Mouse (Mus musculus) adrenal gland, postnatal 25 days (tissue): Measurements from ENCODE around the gene Rtn3. TPM values are rescaled to one million over a fixed set of nuclear protein-coding genes. Genes with fewer than 3 reads are reported as not detected.
A peak's percentile ranks its signal among the peaks of the same experiment; 100 is the strongest.
"Not testable (repeated sequence)": the region's sequence is repeated elsewhere in the genome, so short reads cannot be mapped to it uniquely, and the experiment has no call there.

Experiments
- DNase-seq: peaks from one replicate; pipeline ENCODE4 v3.0.0; 2021; ENCODE audit warnings: mixed read lengths
- total RNA-seq: library from RNA; stranded (reverse); gene quantifications from 2 replicates; pipeline ENCODE4 v1.2.3, GENCODE M21; 2021

Rtn3 gene
- total RNA-seq, 1 experiment from 2014 or later: 131 TPM

DNA sequence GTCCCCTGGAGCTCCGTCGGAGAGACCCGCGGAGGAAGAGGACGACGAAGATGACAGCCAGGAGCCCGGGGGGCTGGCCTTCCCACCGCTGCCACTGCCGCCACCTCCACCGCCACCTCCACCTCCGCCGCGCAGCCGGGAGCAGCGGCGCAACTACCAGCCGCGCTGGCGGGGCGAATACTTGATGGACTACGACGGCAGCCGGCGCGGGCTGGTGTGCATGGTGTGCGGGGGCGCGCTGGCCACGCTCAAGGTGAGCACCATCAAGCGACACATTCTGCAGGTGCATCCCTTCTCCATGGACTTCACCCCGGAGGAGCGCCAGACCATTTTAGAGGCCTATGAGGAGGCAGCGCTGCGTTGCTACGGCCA is 60.4 kb downstream of the Rtn3 start:
- DNase-seq: no peak

DNA sequence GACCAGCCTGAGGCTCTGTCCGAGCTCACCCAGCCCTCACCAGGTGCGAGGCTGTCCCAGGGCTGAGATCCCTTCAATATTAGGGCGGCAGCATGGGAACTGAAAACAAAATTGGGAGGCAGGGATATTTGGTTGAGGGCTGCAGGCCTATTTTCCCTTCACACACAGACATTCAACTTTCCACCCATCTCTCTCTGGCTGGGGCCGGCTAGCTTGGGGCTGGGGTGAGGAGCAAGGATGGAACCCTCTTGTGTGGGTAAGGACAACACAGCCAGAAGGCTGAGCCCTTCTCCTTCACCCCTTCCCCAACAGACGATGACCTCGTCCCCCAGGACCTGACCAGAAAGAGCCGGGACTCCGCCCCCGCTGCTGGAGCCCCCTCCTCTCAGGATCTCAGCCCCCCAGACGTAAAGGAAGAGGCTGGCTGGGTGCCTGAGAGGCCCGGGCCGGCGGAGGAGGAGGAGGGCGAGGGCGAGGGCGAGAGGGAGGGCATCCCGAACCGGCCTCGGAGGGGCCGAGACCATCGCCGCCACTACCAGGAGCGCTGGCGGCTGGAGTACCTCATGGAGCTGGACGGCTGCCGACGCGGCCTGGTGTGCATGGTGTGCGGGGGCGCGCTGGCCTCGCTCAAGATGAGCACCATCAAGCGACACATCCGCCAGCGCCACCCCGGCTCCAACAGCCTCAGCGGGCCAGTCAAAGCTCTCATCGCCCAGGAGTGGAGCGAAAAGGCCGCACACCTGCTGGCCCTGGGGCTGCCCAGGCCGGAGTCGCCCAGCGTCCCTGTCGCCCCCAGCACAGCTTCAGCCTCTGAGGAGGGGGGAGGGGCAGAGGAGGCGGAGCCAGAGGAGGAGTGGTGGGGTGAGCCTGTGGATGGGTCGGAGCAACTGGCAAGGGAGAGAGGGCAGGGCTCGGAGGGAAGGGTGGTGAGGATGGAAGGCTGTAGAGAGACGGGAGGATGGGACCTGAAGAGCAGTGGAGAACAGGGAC is 61.2 kb downstream of the Rtn3 start:
- peak; percentile 72 for DNase-seq

DNA sequence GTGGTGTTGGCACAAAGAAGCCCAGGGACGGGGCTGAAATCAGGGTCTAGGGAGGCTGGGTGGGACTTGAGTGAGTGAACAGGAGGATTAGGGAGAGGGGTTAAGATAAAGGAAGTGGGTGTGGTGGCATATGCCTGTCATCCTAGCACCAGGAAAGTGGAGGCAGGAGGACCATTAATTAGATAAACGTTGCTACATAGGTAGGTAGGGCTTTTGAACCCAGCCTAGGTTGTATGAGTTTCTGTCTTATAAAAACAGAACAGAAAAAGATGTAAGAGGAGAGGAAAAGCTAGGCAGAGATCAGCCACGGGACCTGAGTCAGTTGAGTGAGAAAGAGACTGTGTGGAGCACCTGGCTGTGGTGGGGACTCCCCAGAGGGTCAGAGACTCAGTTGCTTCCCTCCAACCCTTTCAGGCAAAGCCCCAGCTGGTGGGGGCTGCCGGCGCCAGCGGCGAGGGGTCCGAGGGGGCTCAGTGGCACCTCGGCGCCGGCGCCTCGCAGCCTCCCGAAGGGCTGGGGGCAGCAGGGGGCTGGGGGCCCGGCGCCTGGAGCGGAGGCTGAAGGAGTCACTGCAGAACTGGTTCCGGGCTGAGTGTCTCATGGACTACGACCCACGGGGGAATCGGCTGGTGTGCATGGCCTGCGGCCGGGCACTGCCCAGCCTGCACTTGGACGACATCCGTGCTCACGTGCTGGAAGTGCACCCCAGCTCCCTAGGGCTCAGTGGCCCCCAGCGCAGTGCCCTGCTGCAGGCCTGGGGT is 62.1 kb downstream of the Rtn3 start:
- peak; percentile 33 for DNase-seq

DNA sequence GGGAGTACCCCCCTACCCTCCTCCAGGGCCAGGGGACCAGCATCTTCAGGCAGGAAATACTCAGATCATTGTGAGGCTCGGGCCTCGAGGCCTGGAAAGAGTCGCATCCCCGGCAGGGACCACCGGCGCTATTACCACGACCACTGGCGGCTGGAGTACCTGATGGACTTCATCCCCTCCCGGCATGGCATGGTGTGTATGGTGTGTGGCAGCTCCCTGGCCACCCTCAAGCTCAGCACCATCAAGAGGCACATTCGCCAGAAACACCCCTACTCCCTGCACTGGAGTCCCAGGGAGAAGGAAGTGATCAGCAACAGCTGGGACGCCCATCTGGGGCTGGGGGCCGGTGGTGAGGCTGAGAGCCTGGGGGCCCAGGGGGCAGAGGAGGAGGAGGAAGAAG is 63.0 kb downstream of the Rtn3 start:
- no peak for DNase-seq

DNA sequence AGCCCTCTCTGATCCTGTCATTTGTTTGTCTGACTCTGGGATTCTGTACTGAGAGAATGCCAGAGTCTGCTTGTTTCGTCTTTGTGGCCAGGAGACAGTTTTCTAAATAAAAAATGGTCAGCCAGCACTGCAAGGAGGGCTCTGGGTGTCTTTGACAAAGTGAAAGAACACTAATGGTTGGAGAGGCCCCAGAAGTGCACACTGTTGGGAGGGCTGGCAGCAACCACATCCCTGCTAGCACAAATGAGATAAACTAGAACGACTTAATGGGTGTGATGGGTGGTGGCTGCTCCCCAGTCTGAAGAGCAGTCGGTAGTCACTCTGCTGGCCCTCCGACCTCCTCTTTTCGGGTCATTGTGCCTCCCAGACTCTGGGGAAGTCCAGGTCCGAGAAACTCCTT is 63.9 kb downstream of the Rtn3 start:
- no peak for DNase-seq

DNA sequence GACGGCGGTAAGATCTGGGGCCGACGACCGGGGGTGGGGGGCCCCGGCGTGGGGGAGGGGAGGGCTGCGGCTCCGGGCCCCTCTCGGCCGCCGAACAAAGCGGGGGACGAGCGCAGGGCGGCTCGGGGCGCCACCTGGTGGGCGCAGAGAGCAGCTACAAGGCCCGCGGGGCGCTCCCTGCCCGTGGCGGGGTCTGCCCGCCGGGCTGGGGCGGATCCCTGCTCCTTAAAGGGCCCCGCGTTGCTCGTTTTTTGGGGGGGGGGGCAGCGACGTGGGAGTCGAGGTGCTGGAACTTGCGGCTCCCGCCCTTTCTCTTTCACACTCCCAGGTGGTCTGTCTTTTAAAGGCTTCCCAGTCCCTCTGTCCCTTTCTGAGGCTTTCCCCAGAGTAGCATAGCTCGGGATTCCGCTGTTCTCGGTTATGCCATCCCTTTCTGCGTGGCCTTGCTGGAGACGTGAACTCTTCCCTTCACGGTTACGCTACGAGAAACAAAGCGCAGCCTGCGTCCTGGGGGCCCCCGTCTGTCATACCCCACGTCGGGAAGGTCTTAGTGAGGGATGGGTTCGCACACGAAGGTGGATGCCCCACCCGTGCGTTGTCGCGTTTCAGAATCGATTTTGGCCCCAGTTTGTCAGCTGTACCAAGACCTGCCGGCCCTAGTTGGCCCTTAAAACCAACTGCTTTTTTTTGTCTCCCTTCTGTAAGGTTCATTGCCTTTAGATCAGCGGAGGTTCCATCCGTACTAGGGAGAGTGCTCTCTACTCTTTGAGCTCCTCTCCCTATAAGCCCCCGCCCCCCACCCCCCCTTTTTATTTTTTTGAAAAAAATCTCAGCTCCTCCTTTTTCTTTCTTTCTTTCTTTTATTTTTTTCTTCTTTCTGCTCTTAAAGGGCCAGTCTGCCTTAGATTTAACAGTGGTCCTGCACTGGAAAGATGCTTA is 64.9 kb downstream of the Rtn3 start:
- DNase-seq: peak; percentile 86

DNA sequence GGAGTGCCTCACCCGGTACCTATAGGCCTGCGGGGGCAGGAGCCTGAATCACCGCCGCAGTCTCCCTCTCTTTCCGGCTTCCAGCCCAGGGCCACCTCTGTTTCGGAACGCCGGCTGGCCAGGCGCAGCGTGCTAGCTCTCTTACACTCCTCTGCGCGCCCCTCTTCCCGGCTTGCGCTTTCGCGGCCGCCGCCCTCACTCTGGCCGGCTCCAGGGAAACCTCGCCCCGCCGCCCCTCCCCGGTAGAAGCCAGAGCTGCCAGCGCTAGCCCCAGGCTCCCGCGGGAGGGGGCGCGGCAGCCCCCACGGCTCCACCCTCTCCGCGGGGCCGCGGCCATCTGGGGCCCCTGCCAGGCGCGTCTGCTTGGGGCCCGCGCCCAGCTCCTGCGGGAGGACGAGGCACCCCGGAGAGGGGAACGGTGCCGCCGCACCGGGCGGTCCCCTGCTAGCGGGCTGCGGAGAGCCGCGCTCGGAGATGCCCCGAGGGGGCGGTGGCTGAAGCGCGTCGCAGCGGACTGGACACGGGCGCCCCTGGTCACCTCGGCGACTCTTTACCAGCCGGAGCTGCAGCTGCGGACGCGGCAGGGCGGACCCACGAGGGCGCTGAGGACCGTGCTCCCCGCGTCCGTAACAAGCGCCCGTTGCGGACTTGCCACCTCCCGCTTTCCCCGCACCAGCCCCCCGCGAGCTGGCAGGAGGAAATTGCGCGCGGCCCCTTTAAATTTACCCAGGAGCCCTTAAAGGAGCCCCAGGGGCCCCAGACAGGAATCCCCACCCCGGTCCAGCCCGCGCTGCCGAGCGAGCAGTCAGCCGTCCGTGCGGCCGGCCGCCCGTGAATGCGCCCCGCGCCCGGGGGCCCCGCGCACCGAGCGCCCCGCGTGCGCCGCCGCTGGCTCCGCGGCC is 66.0 kb downstream of the Rtn3 start, which contains the start of gene 2700081O15Rik:
Gene 2700081O15Rik, plus strand, starts transcription at position 792 of the 902 bp plus-strand sequence.
- DNase-seq: peak; percentile 84

DNA sequence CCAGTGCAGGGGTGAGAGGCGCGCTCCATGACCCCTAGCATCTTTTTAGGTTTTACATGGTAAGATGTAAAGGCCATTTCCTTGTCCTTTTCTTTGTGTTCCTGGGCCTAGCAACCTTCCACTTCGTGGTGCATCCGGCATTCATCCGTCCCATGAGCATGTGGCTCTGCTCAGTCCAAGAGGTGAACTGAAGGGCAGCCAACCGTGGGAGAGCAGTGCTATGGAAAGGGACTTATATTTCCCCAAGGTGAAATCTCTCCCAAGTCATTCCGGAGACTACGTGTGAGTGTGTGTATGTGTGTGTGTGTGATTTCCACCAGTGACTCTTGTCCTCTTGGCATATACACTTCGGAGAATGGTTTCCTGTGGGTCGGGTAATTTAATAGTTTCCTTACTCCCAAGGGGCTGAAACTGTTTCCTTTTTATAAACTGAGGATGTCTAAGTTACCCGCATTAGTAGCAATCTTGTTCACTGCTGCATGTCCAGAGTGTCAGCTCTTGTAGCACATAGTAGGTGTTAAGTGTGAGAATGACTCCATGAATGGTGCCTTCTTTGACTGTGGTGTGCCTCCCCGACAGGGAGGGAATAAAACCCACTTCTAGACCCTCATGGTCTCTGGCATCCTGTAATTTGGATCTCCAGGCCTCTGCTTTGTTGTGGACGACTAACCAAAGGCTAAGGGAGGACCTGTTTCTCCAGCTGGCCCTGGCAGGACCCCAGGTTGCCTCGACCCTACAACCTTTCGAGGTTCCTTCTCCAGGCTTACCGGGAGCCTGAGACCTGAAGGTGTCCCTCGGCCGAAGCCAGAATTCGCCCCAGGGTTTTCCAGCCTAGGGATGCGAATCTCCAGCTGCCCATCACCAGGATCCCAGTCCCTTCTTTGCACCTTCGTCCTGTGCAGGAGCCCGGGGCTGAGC is 66.9 kb downstream of the Rtn3 start:
- no peak for DNase-seq

DNA sequence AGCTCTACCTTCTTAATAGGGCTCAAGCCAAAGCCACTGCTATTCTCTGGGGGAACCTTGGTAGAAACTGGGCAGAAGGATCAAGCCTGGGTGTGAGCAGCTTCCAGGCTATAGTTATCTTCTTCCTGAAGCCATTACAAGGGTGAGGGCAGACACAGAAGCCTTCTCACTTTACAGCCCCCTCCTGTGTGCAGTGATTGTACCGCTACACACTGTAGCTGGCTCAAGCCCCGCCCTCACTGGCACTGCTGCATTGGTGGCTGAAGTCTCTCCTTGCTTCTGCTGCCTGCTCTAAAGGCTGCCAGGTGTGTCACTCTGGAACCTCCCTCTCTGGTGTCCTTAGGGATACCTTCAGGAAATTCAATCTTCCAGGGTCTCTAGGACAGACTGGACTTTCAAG is 70.7 kb downstream of the Rtn3 start:
- DNase-seq: no peak

DNA sequence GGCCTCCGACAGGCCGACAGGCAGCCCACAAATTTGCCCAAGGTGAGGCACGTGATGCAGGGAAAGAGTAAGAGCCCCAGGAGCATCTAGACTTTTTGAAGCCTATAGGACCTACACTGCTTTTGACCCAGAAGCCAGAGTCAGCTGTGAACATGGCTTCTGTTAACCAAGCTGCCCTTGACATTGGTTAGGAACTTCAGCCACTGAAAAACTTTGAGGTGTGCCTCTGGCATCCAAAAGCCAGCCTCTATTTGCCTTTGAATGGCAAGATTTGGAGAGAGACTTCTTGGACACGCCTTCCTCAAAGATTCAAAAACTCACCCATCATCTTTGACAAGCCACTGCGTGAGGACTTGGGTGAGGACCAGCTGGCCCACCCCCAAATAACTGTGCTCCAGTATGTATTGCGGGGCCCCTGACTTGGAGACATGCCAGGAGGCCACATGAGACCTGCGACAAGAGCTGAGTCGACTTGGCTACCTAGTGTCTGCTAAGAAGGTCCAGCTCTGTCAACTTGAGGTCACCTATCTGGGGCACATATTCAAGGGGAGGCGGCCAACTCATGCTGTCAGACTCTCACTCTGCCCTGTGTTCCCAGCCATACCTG is 78.4 kb downstream of the Rtn3 start:
- DNase-seq: no peak

DNA sequence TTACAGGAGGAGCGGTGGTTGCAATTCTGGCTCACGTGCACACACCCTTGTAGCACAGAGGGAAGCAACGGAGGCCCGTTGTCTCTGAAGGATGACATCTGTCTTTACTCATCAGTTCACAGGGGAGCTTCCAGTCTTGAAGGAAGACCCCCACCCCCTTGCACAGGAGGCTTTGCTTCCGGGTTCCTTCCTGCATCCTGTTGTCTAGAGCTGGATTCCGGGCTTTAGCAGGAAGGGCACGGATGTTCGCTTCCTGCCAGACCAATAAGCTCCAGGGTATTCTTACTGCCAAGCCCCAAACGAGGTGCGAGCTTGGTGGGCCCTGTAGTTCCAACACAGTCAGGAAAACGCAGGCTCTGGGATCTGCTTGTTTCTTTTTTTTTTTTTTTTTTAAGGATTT is 82.4 kb downstream of the Rtn3 start:
- peak; percentile 8 for DNase-seq

DNA sequence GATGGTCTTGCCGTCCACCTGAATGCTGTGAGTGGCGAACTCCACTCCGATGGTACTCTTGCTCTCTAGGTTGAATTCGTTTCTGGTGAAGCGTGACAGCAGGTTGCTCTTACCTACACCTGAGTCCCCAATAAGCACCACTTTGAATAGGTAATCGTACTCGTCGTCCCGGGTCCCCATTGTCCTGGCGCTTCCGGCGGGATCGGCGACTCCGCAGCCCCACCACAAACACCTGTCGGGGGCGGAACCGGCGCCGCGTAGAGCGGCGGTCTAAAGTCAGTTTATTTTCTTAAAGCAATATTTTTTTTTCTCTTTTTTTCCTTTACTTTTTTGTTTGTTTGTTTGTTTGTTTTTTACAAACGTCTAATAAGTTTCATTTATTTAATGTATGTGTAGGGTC is 84.2 kb downstream of the Rtn3 start:
- not testable (repeated sequence) for DNase-seq

DNA sequence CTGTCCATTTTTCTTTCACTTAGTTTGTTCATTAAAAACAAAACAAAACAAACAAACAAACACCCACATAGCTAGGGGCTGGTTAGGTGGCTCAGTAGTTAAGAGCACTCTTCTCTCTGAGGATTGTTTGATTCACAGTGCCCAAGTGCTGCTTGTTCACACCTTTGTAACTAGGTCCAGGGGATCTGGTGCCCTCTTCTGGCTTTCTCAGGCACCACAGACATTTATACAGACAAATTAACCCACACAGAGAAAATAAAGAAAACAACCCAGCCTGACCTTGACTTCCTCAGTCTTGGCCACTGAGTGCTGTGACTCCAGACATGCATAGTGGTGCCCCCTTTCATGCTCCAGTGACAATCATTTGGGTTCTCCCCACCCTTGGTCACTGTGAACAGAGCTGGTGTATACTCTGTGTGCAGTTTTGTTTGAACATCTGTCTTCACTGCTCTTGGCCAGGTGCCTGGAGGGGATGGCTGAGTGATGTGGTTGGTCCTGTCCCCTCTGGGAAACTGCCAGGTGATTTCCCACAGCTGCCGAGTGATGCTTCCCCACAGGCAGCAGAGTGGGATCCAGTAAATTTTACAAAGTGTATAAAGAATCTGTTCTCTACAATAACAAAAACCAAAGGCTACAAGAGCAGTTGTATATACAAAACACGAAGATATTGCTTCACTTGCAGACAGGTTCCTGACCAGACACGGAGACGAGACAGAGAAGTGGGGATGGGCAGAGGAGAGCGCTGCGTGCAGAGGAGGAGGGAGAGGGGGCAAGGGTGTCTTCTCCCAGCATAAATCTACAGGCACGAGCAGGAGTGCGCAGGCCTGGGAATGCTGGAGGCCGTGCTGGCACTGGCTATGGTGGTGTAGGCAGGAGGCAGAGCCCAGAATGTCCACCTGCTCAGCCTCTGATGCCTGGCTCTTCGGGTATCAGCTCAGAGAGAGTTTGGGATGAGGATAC is 85.9 kb downstream of the Rtn3 start:
- DNase-seq: not testable (repeated sequence)

DNA sequence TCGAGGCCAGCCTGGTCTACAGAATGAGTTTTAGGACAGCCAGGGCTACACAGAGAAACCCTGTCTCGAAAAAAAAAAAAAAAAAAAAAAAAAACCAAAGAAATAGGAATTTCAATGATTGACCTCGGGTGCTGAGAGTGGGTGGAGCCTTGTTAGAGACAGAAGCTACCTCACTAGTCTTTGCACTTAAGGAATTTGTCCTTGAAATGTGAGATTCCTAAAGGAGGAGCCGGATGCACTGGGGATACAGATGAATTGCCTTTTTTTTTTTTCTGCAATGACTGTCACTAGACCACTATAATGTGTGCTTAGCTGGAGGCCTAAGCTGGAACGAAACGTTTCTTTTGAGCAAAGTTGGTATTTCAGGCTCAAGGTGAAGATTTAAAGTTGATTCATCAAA is 94.6 kb downstream of the Rtn3 start:
- no peak for DNase-seq

DNA sequence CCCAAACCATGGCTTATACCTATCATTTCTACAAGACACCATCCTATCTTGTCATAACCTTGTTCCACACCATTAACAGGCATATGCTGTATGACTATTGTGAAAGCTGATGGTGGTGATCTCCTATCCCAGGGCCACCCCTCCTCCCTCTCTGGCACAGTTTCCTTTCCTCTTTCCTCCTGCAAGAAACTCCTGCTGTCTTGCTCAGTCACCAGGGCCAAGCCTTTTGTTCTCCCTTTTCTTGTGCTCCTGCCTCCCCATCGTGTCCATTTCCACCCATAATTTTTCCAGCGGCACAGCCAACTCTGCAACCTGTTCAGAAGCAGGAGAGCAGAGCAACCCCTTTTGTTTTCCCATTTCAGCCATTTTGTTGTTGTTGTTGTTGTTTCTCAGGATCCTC is 97.0 kb downstream of the Rtn3 start:
- no peak for DNase-seq

DNA sequence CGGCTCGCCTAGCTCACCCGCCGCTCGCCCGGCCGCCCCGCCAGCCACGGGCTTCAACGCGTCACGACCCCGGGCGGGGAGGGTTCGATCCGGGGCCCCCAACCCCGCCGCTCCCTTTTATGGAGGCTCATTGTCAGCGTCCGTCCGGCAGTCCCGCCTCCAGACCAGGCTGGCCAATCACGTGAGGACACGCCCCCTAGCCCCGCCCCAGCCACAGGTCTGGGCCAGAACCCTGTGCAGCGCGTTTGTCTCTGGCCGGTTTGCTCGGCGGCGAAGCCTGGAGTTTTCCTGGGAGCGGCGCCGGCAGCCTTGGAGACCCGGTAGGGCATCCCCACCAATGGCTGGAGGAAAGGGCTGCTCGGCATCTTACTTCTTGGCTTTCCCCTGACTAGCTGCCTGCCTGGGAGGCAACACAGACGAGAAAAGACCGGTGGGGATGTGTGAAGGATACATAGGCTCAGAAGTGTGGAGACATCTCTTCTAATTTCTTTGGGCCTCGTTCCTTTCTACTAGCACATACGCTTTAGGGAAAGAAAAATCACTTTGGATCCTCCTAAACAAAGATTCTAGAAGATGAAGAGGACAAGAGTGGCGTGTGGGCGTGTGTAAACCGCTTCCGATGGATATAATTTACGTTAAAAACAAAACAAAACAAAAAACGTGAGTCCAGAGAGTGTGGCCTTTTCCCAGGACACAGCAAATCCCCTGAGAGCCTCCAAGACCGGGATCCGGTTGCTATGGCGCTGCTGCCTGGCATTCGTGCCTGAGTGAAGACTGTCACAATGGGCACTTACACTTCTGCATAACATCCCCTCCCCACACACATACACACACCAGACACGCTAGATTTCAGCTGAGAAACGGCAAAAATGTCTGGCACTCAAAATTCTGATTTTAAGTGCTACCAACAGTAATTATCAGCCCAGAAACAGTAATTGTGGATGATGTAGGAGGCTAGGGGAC is 99.9 kb downstream of the Rtn3 start, which contains the start of gene Spindoc:
Gene Spindoc, minus strand, starts transcription at position 92 of the 963 bp plus-strand sequence.
- peak; percentile 99 for DNase-seq
